Mouse (Mus musculus): ENCODE data around the gene Lrch2.
"Not testable (repeated sequence)": the region's sequence is repeated elsewhere in the genome, so short reads cannot be mapped to it uniquely, and the experiment has no call there.

The Lrch2 gene

GRCm38 (mm10) chrX:147553421-147554201 is at the start of gene Lrch2:
TSS of gene Lrch2 (minus strand) at chrX:147554081.
- DNase-seq (ENCODE audit: low read depth, low spot score) = no peak

- DNase-seq (ENCODE audit: low read depth, low spot score) = no peak
These were observed 12.7 kb downstream of the Lrch2 start for GRCm38 (mm10) chrX:147540934-147541870.

- DNase-seq (ENCODE audit: low read depth, low spot score) = no peak
These were observed 15.5 kb downstream of the Lrch2 start for GRCm38 (mm10) chrX:147538377-147538776.

- not testable (repeated sequence) for DNase-seq (ENCODE audit: low read depth, low spot score)
These were observed 16.8 kb downstream of the Lrch2 start for GRCm38 (mm10) chrX:147537117-147537516.

GRCm38 (mm10) chrX:147535616-147536015 is 18.3 kb downstream of the Lrch2 start:
- DNase-seq (ENCODE audit: low read depth, low spot score) = no peak

GRCm38 (mm10) chrX:147531675-147532074 is 22.2 kb downstream of the Lrch2 start:
- no peak for DNase-seq (ENCODE audit: low read depth, low spot score)

- no peak for DNase-seq (ENCODE audit: low read depth, low spot score)
These were observed 26.2 kb downstream of the Lrch2 start for GRCm38 (mm10) chrX:147527646-147528172.

GRCm38 (mm10) chrX:147489551-147489950 is 64.3 kb downstream of the Lrch2 start:
- DNase-seq (ENCODE audit: low read depth, low spot score) = no peak

GRCm38 (mm10) chrX:147453610-147454009 is 100.3 kb downstream of the Lrch2 start, which contains the start of gene Vmn1r239-ps:
TSS of gene Vmn1r239-ps (minus strand) at chrX:147453710.
- DNase-seq (ENCODE audit: low read depth, low spot score) = not testable (repeated sequence)

- DNase-seq (ENCODE audit: low read depth, low spot score) = no peak
These were observed 110.5 kb downstream of the Lrch2 start for GRCm38 (mm10) chrX:147443386-147443785.

- DNase-seq (ENCODE audit: low read depth, low spot score) = no peak
These were observed 118.5 kb downstream of the Lrch2 start for GRCm38 (mm10) chrX:147435400-147435799.

- DNase-seq (ENCODE audit: low read depth, low spot score) = no peak
These were observed 124.1 kb downstream of the Lrch2 start for GRCm38 (mm10) chrX:147429753-147430152.

GRCm38 (mm10) chrX:147429129-147429528 is 124.8 kb downstream of the Lrch2 start, which contains the start of gene Il13ra2:
TSS of gene Il13ra2 (minus strand) at chrX:147429192.
- no peak for DNase-seq (ENCODE audit: low read depth, low spot score)
